Mouse (Mus musculus) stomach, embryonic 15.5 days (tissue): ENCODE measurements around the gene Cfap58. TPM values are rescaled to one million over a fixed set of nuclear protein-coding genes. Genes with fewer than 3 reads are reported as not detected.

Experiments used
- ATAC-seq: fragments of 200-750 bp; cut with Nextera tagmentation; 2 replicates; pipeline ENCODE4 v1.8.0; 2017; ENCODE audit warnings: low read depth, moderate number of reproducible peaks, moderate TSS enrichment; ENCODE audit not compliant: insufficient read depth, low FRiP score
- H3K27ac ChIP-seq: fragments of 300-500 bp; sonication (generic); 2 replicates; pipeline ENCODE4 v1.5.1; 2015; ENCODE audit warnings: mild to moderate bottlenecking, inconsistent platforms
- H3K27me3 ChIP-seq: fragments of 300-500 bp; sonication (generic); replicated peaks from 2 replicates; pipeline ENCODE4 v1.6.1; 2015; ENCODE audit warnings: inconsistent platforms
- H3K36me3 ChIP-seq: fragments of 300-500 bp; sonication (generic); 2 replicates; pipeline ENCODE4 v1.6.1; 2015; ENCODE audit warnings: inconsistent platforms
- H3K4me1 ChIP-seq: fragments of 300-500 bp; sonication (generic); 2 replicates; pipeline ENCODE4 v1.6.1; 2015; ENCODE audit warnings: inconsistent platforms
- H3K4me2 ChIP-seq: fragments of 300-500 bp; sonication (generic); 2 replicates; pipeline ENCODE4 v1.6.1; 2015; ENCODE audit warnings: mild to moderate bottlenecking, inconsistent platforms
- H3K4me3 ChIP-seq: fragments of 300-500 bp; sonication (generic); replicated peaks from 2 replicates; pipeline ENCODE4 v1.5.1; 2015; ENCODE audit warnings: inconsistent platforms
- H3K9ac ChIP-seq: fragments of 300-500 bp; sonication (generic); 2 replicates; pipeline ENCODE4 v1.6.1; 2015; ENCODE audit warnings: inconsistent platforms
- H3K9me3 ChIP-seq: fragments of 300-500 bp; sonication (generic); 2 replicates; pipeline ENCODE4 v1.6.1; 2016; ENCODE audit warnings: inconsistent platforms
- WGBS: fragments of 180-500 bp; shearing (Covaris S2); methylation state at CpG from one replicate; pipeline ENCODE4 v1.1.7; 2015; 5-methylcytosine and 5-hydroxymethylcytosine counted together
- polyA plus RNA-seq: library from polyadenylated mRNA; unstranded; fragments of >200 nt; fragmentation: Nextera tagmentation; extraction: Ambion mirVana; gene quantifications from 2 replicates; pipeline ENCODE4 v1.2.1, GENCODE M21; 2015

Cfap58 gene
- polyA plus RNA-seq, 1 experiment from 2014 or later = not detected

DNA sequence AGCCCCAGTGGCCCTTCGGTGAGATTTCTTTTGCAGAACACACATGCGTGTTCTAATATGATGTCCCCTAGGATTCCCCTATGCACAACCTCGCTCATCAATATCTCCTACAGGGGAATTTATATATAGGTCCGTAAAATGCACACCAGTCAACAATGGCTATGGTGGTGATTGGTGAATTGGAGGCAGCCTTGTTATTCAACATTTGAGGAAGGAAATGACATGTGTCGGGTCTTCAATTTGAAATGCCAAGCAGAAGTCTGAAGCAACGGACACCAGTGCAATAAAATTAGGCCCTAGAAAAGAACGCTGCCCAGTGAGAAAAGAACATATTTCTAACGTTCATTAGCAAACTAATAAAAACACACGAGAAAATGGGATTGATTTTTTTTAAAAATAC lies 537 bp upstream of the Cfap58 start:
- H3K4me1 ChIP-seq = no peaks in the 10 kb centered on the region; the same call in none of the 2 replicates
- H3K27ac ChIP-seq = no peak overlapping the region
- no peaks in the 10 kb centered on the region for H3K36me3 ChIP-seq
- no peaks in the 10 kb centered on the region for H3K9me3 ChIP-seq
- H3K9ac ChIP-seq = no peak overlapping the region
- peak overlapping the region; percentile 41; the same call in 1 of the 2 replicates for H3K4me3 ChIP-seq
- H3K27me3 ChIP-seq = peaks cover 7% of the 10 kb centered on the region; the same call in 1 of the 2 replicates
- H3K4me2 ChIP-seq = peak overlapping the region; percentile 87; the same call in 1 of the 2 replicates
- WGBS = 65% methylated on average over 9 of the region's 9 CpGs
- no peak for ATAC-seq

DNA sequence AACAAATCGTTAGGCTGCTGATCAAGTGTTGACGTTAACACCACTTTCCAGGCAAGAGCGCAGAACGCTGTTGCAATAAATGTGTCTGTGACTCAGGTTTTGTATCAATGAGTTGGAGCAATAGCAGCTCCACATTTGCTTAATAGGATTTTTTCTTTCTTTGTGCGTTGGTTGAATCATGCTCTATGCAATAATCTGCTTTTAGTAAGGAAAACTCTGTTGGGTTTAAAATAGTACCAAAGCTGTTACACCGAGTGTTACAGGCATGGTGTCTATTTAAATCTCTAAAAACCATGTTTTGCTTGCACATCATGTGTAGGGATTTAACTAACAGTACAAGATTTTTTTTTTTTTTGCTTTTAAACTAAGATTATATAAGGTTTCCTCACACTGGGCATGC lies 1.9 kb downstream of the Cfap58 start:
- Histone ChIP-seq H3K27me3 (peaks cover 7% of the 10 kb centered on the region; the same call in 1 of the 2 replicates), H3K9ac (no peak overlapping the region), H3K4me2 (no peak overlapping the region), H3K27ac (no peak overlapping the region), H3K4me3 (no peak overlapping the region), H3K9me3 (no peaks in the 10 kb centered on the region), H3K4me1 (no peaks in the 10 kb centered on the region; the same call in none of the 2 replicates), H3K36me3 (no peaks in the 10 kb centered on the region)
- no peak for ATAC-seq
- WGBS = 74% methylated on average over 6 of the region's 6 CpGs

DNA sequence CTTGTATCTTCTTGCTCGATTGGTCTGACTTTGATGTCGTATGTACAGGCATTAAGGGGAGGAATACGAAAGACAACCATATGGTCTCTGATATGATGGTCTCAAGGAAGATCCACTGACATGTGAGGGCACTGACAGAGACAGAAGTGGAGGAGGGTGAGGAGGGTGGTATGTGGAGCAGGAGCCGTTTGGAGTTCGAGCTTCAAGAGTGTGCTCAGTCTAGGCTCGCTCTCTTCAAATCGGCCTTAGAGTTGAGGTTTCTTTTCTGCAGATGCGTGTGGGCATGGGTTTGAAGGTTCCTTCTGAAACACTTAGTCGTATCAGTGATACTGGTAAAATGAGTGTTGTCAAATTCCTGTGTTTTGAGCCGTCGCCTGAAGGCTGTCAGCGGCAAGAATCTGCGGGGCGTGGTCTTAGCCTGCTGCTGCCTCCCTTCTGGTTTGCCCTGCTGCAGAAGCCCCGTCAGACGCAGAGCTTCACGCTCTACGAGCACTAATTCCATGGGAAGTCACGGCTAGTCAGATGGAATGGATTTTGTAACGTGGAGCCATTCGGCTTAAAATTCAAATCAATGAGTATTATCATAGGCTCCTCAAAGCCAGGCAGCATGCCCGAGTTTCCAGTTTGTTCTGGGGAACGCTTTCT lies 9.5 kb downstream of the Cfap58 start:
- WGBS = 55% methylated on average over 23 of the region's 23 CpGs
- no peak overlapping the region for H3K4me3 ChIP-seq
- H3K9ac ChIP-seq = no peak overlapping the region
- no peak for ATAC-seq
- H3K36me3 ChIP-seq = no peaks in the 10 kb centered on the region
- H3K27ac ChIP-seq = no peak overlapping the region
- H3K9me3 ChIP-seq = no peaks in the 10 kb centered on the region
- H3K27me3 ChIP-seq = no peaks in the 10 kb centered on the region
- H3K4me2 ChIP-seq = peak overlapping the region; percentile 15; the same call in 1 of the 2 replicates
- H3K4me1 ChIP-seq = no peaks in the 10 kb centered on the region

DNA sequence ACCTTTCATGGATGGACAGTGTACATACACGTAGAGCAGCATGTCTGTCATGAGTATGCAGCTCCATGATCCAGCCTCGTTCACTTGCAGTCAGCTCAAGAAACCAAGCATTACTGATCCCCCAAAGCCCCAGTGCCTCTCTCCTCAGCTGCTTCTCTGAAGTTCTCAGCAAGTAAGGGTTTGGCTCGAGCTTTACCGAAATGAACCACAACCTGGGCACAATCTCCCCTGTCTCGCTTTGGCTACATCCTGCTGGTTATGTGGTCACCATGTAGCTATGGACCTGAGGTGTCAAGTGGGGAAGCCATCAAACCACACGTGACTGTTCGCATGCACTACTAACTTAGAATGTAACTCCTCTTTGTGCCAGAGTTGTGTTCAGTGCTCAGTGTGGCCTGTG lies 13.5 kb downstream of the Cfap58 start:
- H3K9me3 ChIP-seq = no peaks in the 10 kb centered on the region
- no peaks in the 10 kb centered on the region for H3K27me3 ChIP-seq
- H3K36me3 ChIP-seq = no peaks in the 10 kb centered on the region
- H3K4me2 ChIP-seq = no peak overlapping the region
- H3K4me1 ChIP-seq = no peaks in the 10 kb centered on the region
- H3K4me3 ChIP-seq = no peak overlapping the region
- ATAC-seq = no peak
- no peak overlapping the region for H3K27ac ChIP-seq
- 91% methylated on average over 7 of the region's 7 CpGs for WGBS
- no peak overlapping the region for H3K9ac ChIP-seq

DNA sequence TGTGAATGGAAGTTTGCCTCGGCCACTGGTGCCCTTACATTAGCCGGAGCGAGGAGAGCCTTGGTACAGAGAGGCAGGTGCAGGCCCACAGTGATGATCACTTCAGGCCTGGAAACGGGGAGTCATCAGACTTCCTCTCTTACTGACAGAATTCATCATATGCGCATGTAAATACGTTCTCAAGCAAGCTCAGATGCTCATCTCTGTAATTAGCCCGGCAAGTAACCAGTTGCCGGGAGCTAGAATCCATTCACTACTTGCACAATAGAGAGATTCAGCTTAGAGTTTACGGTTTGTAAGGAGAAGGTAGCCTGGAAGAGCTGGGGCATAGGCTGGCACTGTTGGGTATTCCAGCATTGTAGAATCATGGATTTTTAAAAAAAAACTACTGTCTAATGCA lies 15.7 kb downstream of the Cfap58 start:
- Histone ChIP-seq H3K4me3 (no peak overlapping the region), H3K27me3 (no peaks in the 10 kb centered on the region), H3K9me3 (no peaks in the 10 kb centered on the region), H3K4me2 (no peak overlapping the region), H3K36me3 (no peaks in the 10 kb centered on the region), H3K9ac (no peak overlapping the region), H3K27ac (no peak overlapping the region), H3K4me1 (no peaks in the 10 kb centered on the region)
- ATAC-seq = no peak
- WGBS = 81% methylated on average over 9 of the region's 9 CpGs

DNA sequence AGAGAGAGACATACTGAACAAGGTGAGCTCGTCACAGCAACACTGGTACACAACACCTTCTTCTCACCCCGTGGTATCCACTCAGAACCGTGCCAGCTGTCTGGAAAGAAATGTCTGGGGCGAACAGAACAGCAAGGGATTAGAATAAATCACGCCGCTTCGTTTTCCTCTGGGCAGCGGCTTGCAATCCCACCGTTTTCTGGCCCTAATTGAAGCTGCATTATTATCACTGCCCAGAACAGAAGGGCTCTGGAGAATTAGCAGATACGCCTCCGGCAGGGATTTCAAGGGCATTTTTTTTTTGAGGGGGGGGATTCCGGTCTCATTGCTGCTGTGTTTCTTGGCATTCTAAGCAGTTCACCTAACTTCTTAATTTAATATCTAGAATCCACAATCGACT lies 20.7 kb downstream of the Cfap58 start:
- H3K36me3 ChIP-seq = no peaks in the 10 kb centered on the region
- no peak overlapping the region for H3K9ac ChIP-seq
- no peaks in the 10 kb centered on the region for H3K9me3 ChIP-seq
- H3K4me2 ChIP-seq = no peak overlapping the region
- H3K4me3 ChIP-seq = no peak overlapping the region
- H3K27ac ChIP-seq = no peak overlapping the region
- no peaks in the 10 kb centered on the region for H3K4me1 ChIP-seq
- no peaks in the 10 kb centered on the region for H3K27me3 ChIP-seq
- WGBS = 78% methylated on average over 13 of the region's 13 CpGs
- no peak for ATAC-seq

DNA sequence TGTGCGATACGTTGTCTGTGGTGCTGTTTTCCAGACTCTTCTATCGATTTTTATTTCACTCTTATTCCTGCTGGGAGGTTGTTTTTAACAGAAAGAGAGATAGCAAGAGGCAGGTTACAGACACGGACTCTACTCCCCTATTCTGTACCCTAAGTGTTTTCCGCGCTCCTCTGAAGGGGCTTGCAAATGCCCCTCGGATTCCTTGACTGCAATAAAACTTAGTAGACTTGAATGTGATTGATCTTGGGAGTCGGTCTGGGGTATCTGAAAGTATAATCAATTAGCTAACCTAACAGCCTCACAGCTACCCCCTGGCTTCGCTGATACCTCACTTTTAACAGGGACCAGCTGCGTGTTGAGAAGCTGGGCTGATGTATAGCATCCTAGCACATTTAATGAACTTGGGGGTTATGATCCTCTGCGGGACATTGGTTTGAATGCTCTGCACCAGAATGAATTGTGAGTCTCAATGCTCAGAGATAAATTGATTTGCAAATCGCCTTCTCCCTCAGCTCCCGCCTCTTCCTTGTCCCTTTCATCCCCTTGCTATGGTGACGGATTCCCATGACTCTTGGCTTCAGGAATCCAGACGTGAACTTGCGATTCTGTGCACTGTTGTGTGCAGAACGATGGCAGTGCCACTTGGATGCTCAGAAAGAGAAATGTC lies 31.7 kb downstream of the Cfap58 start:
- WGBS = 54% methylated on average over 17 of the region's 17 CpGs
- no peak overlapping the region for H3K4me2 ChIP-seq
- no peak for ATAC-seq
- no peaks in the 10 kb centered on the region for H3K4me1 ChIP-seq
- no peaks in the 10 kb centered on the region for H3K27me3 ChIP-seq
- H3K4me3 ChIP-seq = no peak overlapping the region
- H3K9me3 ChIP-seq = no peaks in the 10 kb centered on the region
- H3K9ac ChIP-seq = no peak overlapping the region
- H3K36me3 ChIP-seq = no peaks in the 10 kb centered on the region
- no peak overlapping the region for H3K27ac ChIP-seq

DNA sequence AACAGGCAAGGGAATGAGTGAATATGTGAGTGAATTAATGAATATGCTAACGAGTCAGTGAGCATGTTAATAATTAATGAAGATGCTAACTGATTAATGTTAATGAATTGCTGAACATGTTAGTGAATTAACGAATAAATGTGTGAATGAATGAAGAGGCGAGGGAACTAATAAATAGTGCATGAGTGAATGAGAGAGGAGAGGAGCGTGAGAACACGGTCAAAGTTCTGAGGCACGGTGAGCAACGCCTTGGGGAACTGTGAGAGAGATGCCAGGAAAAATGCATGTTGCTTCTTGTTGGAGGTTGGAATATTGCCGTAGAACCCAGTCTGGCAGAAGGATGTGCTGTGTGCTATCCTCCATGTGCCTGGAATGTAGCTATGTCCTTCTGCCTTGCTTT lies 33.6 kb downstream of the Cfap58 start:
- Histone ChIP-seq H3K4me1 (no peaks in the 10 kb centered on the region), H3K4me3 (no peak overlapping the region), H3K9ac (no peak overlapping the region), H3K27ac (no peak overlapping the region), H3K27me3 (no peaks in the 10 kb centered on the region), H3K4me2 (no peak overlapping the region), H3K9me3 (no peaks in the 10 kb centered on the region), H3K36me3 (no peaks in the 10 kb centered on the region)
- 85% methylated on average over 8 of the region's 8 CpGs for WGBS
- no peak for ATAC-seq

DNA sequence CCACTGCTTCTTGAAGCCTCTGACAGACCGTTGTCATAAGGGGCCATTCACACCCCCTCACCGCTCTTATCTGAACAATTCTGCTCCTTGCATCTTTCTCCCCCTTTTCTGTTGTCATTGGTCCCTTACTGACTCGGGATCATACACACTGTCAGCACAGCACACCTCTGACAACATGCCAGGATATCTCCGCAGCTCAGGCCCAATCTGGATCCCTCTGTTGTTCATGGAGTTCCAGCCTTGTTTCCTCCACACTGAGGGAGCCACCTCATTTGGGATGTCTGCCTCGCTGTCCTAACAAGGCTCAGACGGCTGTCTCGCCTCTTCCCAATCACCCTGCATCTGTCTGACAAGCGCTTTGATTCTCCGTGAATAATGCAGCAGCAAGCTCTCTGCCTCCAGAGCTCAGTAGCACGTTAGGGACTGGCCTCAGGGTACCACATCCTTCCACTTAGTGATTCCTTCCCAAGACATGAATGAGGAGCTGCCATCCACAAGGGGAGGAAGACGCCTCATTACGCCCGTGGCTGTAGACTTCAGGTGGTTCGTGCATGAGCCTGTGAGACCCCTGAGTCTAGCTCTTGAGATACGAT lies 40.7 kb downstream of the Cfap58 start:
- Histone ChIP-seq H3K27ac (no peak overlapping the region), H3K9ac (no peak overlapping the region), H3K4me1 (no peaks in the 10 kb centered on the region), H3K36me3 (no peaks in the 10 kb centered on the region), H3K9me3 (no peaks in the 10 kb centered on the region), H3K4me2 (no peak overlapping the region), H3K4me3 (no peak overlapping the region), H3K27me3 (no peaks in the 10 kb centered on the region)
- WGBS = 73% methylated on average over 15 of the region's 15 CpGs
- no peak for ATAC-seq

DNA sequence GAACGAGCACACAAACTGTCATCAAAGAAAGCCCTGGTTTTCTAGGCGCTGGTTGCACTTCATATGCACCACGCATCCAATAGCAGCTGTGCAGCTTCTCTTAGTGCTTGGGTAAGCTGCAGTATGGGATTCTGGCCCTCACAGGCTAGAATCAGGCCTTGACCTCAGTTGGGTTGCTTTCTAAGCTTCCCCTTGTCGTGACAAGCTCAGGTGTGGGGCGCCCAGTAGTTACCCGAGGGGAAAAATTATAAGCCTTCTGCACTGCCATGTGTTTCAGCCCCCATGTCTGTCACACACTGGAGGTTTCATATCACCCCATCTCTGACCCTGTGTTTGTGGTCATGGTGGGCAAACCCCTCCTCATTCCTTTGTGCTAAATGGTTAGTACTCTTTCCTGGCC lies 42.0 kb downstream of the Cfap58 start:
- Histone ChIP-seq H3K4me2 (no peak overlapping the region), H3K9ac (no peak overlapping the region), H3K9me3 (no peaks in the 10 kb centered on the region), H3K36me3 (no peaks in the 10 kb centered on the region), H3K4me1 (no peaks in the 10 kb centered on the region), H3K4me3 (no peak overlapping the region), H3K27ac (no peak overlapping the region), H3K27me3 (no peaks in the 10 kb centered on the region)
- ATAC-seq = no peak
- 73% methylated on average over 6 of the region's 6 CpGs for WGBS

DNA sequence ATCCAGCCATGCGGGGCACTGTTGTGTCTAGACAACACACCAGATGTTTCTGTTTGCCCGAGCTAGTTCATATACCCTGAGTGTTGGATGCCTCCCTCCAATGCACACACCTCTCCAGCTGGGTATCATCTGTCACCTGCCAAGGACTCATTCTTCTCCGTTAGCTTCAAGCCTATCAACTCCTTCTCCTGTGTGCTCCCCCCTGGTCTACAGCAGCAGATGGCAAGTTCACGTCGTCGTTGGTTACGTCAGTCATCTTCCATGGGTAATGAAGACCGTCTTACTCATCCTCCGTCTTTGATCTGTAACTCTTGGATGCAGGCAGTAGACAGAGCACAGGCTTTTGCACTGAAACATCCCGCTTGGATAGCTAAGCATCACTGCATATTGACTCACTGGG lies 42.8 kb downstream of the Cfap58 start:
- Histone ChIP-seq H3K4me1 (no peaks in the 10 kb centered on the region), H3K4me3 (no peak overlapping the region), H3K4me2 (no peak overlapping the region), H3K27ac (no peak overlapping the region), H3K27me3 (no peaks in the 10 kb centered on the region), H3K9ac (no peak overlapping the region), H3K36me3 (no peaks in the 10 kb centered on the region), H3K9me3 (no peaks in the 10 kb centered on the region)
- 65% methylated on average over 10 of the region's 10 CpGs for WGBS
- ATAC-seq = no peak

DNA sequence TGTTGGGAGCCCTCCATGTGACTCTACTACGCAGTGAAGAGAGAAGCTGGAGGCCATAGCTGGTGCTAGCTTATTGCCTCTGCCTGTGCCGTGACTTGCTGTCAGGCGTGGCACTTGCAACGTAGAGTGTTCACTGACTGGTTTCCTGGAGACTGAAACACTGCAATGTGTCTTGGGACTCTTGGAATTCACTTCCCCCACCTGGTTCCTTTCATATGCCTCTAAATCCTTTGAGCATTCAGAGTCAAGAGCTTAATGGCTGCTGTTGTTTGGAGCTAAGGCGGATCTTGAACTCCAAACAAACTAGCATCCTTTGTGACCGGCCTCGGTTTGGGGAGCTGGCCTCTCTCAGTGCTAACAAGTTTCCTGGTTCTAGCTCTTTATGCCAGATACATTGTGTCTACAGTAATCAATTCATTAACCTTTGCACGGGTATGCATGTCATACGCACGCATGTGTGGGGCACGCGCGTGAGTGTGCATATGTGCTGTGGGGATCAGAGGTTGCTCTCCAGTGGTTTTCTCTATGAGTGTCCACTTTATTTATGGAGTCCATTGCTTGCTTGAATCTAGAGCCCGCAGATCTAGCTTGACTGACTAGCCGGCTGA lies 48.2 kb downstream of the Cfap58 start:
- H3K4me3 ChIP-seq = no peak overlapping the region
- H3K9me3 ChIP-seq = no peaks in the 10 kb centered on the region
- no peaks in the 10 kb centered on the region for H3K36me3 ChIP-seq
- H3K27me3 ChIP-seq = no peaks in the 10 kb centered on the region
- H3K9ac ChIP-seq = no peak overlapping the region
- H3K27ac ChIP-seq = no peak overlapping the region
- H3K4me2 ChIP-seq = no peak overlapping the region
- WGBS = 83% methylated on average over 15 of the region's 15 CpGs
- no peaks in the 10 kb centered on the region for H3K4me1 ChIP-seq
- no peak for ATAC-seq
